ENCODE assay signal across 14 mouse cellular contexts in genomic region chr6:57607999-57608398, GRCm38 (mm10).
"Had no signal": no experiment of that assay in that cellular context is flagged by ENCODE, and none has a peak within 500 bp of the region (broad histone marks: within the 10 kb centered on the region; RNA-seq: fewer than 3 reads in every experiment).

No protein-coding gene starts in this region.

- ATAC-seq: midbrain, embryonic 16.5 days had no signal

- DNase-seq: lung, adult 18-20 months; lung, embryonic 14.5 days; lung, postnatal 10 days; lung, postnatal 4 days; midbrain, embryonic 14.5 days; retina, postnatal 1 day; right cerebral cortex, adult 18-20 months; right cerebral cortex, postnatal 25 days; right cerebral cortex, postnatal 4 days; spleen, adult 18-20 months; thymus, adult 2 months; thymus, postnatal 25 days; thymus, postnatal 4 days had no signal
